Mouse (Mus musculus) retina, postnatal 1 day (tissue): ENCODE results near the gene Fbxo48.
A peak's percentile ranks its signal among the peaks of the same experiment; 100 is the strongest.

Source experiments
- DNase-seq: peaks from one replicate; pipeline ENCODE4 v3.0.0-alpha.2; 2012

The Fbxo48 gene

DNA sequence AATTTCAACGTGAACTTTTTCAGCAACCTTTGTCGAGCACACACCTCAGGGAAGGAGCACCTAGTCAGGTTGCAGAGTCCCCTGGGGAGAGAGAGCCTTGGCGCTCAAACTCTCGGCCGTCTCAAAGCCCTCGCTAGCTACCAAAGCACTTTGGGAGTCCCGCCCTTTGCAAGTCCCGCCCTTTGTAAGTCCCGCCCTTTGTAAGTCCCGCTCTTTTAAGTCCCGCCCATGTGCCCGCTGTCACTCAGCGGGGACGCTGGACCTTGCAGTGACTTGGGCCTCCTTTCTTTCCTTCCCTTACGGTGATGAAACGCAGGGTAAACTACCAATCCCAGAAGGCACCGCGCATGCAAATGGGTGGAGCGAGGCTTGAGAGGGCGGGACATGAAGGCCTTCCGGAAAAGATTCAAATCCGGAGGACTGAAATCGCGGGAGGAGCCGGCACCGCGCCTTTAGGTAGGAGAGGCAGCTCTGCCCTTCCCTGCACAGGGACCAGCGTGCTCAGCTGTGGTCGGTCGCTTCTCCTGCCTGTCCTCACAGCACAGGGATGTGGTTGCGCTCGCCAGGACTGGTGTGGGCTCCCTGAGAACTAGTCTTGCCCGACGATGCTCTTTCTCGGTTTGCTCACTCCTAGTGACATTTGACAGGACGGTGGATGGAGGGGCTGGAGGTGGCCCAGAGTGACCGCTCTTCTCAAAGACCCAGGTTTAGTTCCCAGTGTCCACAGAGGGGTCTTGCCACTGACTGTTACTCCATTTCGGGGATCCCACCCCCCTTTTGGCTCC, at the start of gene Fbxo48:
Fbxo48 (plus strand) TSS at position 400 of the 785 bp plus-strand sequence.
- peak; percentile 99 for DNase-seq

DNA sequence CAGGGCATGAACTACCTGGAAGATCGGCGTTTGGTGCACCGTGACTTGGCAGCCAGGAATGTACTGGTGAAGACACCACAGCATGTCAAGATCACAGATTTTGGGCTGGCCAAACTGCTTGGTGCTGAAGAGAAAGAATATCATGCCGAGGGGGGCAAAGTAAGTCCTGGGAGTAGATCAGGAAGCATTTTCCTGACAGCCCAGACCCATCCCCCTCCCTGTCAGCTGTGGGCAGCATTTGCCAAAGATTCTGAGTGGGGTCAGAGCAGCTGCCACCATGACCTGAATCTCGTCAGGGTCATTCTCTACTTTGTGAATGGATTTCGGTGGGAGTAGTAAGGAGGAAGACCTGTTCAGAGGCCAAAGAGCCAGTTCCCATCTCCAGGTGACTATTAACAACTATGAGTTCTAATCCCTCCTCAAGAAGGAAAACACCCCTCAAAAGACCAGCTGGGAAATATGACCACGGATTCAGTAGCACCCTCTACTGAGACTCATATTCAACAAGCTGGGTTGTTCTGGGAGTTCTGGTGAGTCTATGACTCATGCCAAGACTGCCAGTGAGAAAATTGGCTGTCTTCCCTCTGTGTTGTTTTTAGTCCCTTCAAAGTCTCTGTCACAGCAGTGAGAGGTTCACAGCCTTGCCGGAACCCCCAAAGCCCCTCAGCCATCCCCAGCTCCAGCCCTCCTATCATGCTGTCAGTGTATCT, 46.7 kb upstream of the Fbxo48 start:
- DNase-seq = no peak

DNA sequence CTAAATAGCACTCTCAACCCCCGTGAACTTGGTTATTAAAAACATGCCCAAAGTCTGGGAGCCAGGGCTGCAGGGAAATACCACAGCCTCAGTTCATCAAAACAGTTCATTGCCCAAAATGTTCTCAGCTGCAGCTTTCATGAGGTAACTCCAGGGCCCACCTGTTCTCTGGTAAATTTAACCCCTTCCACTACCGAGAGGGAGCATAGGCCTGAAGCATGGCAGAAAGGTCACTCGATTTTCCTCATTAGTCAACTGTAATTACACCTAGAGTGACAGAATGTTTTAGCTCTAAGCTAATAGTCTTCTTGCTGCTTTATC, 46.2 kb upstream of the Fbxo48 start:
- DNase-seq = no peak

DNA sequence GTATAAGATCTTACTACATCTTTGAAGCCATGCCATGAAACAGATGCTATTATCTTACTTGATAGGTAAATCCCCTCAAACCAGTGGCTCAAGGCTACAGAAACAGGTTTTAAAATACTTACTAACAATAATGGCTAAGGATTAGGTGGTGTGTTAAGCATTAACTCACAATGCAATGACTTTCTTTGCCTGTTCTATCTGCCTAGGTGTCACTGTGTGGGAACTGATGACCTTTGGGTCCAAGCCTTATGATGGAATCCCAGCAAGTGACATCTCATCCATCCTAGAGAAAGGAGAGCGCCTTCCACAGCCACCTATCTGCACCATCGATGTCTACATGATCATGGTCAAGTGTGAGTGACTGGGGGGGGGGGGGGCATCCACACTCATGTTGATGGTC, 44.6 kb upstream of the Fbxo48 start:
- no peak for DNase-seq

DNA sequence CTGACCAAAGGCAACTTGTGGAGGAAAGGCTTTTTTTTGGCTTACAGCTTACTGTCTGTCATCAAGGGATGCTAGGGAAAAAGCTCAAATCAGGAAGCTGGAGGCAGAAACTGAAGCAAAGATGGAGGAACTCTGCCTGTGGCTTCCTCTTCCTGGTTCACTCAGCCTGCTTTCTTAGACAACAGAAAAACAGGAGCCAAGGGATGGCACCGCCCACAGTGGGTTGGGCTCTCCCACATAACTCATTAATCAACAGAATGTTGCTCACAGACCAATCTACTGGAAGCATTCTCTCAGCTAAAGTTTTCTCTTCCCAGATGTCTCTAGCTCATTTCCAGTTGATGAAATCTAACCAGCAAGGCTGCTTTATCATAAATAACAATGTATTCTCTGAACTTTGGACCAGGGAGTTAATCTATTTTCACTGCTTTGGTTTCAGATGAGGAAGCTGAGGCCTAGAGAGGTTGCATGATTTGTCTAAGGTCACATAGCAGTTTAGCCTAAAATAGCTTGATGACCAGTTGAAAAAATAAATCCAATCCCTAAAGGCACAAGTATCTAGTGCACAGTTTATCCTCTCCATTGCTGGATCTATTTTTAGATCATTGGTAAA, 43.6 kb upstream of the Fbxo48 start:
- DNase-seq = no peak

DNA sequence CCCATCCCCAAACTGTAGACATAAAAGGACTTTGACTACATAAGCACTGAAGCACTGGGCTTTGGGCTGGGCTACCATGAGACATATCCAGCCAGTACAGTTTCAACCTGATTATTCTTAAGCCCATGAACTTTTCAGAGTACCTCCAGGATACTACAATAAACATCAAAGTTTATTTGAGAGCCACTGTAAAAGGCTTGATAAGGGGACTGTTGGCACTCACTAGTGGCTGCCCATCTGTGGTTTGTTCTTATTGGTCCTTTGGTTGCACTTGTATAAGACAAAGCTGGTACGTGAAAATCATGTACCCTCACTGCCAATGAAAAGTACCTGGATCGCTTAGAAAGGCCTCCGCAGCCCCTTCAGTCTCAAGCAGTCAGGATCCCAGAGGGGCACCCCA, 36.4 kb upstream of the Fbxo48 start:
- DNase-seq = no peak

DNA sequence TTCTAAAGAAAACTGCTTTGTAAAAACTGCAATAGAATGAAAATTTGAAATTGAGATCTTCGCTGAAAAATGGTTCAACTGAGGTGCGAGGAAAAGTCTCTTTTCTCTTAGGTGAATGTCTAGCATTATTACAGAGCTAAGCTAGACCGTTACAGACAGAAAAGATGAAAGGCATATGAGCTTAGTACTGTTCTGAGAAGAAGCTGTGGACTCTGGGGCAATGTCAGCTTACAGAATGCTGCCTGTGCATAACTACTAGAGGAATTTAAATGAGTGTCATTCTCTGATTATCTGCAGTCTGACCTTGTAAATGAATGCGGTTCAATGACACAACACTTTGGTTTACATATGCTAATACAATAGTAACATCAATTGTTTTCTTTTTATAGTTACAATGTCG, 35.3 kb upstream of the Fbxo48 start:
- no peak for DNase-seq

DNA sequence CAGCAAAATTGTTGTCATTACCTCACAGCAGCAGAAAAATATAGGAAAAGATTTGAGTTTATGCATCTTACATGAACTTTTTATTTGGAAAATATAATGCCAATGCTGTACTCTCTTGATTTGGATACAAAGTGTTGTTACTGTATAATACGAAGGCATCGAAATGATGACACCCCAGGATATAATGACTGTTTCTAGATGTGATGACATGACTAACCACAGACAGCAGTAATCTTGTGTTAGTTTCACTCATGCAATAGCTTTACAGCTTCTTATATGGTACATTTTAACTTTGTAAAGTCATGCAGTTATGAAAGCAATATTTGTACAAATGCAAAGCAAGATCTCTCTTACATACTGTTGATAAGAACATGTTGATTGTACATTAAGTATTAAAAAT, 33.7 kb upstream of the Fbxo48 start:
- no peak for DNase-seq

DNA sequence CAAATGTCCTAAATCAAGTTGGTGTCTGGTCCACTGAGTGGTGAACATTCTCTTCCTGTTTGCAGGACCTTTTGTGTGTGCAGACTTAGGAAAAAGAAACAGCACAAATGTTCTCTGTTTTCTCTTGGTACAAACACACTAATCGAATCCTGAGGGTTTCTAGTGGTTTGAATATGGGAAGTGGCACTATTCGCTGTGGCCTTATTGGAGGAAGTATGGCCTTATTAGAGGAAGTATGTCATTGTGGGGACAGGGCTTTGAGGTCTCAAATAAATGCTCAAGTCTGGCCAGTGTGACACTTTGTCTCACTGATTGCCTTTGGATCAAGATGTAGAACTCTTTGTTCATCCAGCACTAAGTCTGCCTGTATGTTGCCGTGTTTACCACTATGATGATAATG, 19.0 kb upstream of the Fbxo48 start:
- DNase-seq = no peak

DNA sequence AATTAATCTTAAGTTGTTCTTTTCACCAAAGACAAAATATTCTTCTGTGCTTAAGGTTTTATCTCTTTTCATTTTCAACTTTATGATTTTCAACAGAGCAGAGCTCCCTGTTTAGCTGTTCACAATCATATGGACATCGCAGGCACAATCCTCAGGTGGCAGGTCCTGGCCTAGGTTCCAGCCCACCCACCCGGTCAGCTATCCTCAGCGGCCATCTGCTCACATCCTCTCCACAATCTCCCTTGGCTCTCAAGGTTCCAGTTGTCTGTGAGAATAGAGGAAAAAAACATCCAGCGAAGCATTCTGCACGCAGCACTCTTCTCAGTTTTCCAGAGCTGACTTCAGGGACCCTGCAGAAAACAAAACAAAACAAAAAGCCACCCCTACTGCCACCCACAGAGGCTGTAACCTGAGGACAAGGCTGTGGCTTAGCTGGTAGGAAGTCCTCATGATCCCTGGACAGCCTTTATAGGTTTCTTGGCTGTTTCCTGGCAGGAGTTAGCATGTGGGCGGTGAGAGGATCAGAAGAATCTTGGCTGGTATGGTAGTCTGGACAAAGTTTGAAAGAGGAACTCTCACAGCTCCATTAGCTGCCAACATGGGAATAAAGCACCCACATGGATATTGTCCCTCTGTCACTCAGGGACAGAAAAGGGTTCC, 15.5 kb upstream of the Fbxo48 start:
- no peak for DNase-seq

DNA sequence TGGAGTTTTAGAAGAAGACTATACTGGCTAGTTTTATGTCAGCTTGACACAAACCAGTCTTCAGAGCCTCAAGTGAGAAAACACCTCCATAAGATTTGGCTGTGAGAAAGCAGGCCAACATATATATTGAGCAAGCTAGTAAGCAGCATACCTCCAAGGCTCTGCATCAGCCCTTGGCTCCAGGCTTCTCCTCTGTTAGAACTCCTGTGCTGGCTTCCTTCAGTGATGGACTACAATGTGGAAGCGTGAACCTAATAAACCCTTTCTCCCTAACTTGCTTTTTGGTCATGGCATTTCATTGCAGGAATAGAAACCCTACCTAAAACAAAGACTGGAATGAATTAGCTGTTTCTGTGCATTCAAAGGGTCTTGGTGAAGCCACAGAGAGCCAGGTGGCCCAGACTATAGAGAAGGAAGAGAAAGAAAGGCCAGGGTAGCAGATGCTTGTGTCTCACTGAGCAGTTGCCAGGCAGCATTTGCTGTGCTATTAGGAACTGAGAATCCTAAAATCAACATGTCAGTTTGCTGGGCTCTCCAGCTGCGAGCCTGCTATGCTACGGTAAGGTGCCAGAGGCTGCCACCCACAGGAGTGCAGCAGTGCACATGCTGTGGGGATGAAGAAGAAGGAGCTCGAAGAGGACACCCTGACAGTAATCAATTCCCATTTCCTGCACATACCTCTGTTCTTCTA, 9.9 kb upstream of the Fbxo48 start:
- DNase-seq = peak; percentile 37

DNA sequence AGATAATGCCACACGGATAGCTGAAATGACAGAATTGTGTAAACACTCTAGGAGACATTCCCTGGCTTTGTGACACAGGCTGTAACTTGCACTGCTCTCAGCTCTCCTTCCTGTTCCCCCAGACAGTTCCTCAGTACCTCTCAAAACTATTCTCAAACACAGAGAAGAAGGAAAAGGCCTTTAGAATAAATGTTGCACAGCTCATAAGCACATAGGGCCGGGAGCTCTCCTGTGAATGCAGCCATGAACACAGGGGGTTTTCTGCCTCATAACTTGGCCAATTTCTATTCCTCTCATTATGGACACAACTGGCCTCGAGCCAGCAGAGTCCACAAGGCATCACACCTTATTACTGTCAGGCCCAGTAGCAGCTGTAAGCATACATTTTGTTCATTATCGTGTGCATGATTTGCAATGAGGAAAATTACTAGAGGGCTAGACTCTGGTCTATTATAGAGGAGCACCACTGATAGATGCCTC, 9.2 kb upstream of the Fbxo48 start:
- DNase-seq = peak; percentile 85

DNA sequence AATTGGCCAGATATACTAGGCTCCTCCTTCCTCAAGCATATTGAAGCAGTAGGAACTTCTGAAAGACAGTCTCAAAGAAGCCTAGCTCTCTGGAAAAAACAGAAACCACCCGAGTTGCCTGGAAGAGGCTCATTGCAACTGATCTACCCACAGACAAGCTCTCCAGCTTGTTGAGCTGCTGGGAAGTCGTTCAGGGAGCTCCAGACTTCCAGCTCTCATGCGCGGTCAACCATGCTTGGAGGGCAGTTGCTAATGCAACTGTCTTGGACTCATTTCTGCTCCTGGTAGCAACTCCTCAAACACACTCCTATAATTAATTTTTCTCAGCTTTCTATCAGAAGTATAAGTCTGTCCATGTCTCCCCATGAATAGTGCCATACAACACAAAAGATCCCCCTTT, 8.2 kb upstream of the Fbxo48 start:
- no peak for DNase-seq

DNA sequence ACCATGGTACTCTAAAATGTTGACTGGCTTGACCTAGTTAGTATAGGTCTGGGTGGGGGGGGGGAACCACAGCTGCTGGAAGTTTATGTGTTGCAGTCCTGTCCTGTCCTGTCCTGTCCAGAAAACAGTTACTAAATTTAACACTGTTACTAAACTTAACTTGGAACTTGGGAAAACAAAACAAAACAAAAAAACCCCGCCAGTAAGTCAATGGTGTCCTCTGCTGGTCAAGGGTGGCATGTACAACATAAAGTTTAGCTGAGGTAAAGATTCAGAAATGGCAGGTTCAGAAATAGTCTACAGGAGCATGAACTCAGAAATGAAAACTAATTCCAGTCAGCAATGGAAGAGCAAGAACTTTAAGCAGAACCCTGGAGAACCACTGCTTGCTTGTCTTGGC, 2.4 kb upstream of the Fbxo48 start:
- DNase-seq = peak; percentile 63

DNA sequence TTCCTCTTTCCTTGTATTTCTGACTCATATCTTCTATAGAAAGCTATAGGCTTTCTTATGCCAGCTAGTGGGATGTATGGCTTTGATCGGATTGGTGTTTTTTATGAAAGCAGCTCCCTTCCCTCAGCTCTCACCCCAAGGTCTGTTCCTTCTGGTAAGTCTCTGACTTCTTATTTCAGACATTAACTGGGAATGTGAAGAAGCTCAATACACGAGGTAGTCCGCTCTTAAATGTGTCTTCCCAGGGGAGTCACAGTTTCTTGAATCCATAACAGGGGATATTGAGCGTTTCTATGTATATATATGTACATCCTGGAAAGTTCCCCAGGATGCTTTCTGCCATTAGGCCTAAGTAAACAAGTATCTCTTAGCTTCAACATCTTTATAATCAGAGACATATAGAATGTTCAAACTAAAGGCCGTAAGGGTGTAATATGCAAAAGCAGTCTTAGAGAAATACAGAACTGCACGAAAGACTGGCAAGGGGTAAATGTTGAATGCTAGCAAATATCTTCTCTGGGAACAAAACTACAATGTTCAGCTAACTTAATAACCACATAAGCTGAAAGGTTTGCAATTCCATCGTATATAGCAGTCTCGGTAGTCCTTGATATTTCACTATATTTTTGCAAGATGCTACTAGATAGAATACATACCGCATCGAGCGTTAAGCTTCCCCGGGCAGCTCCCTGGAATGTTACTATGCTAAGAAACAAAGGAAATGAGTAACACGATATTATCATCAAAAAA, 774 bp upstream of the Fbxo48 start:
- no peak for DNase-seq

DNA sequence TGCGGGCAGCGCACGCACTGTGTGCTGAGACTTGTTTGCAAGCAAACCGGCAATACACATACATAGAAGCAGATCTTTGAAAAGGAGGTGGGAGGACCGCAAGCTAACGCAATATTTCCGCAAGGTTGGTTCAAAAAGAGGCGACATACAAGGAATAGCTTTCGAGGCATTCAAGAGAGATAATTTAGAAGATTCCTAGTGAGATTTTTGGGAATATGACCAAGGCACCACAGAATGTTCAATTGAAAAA, 511 bp downstream of the Fbxo48 start:
- DNase-seq = no peak

DNA sequence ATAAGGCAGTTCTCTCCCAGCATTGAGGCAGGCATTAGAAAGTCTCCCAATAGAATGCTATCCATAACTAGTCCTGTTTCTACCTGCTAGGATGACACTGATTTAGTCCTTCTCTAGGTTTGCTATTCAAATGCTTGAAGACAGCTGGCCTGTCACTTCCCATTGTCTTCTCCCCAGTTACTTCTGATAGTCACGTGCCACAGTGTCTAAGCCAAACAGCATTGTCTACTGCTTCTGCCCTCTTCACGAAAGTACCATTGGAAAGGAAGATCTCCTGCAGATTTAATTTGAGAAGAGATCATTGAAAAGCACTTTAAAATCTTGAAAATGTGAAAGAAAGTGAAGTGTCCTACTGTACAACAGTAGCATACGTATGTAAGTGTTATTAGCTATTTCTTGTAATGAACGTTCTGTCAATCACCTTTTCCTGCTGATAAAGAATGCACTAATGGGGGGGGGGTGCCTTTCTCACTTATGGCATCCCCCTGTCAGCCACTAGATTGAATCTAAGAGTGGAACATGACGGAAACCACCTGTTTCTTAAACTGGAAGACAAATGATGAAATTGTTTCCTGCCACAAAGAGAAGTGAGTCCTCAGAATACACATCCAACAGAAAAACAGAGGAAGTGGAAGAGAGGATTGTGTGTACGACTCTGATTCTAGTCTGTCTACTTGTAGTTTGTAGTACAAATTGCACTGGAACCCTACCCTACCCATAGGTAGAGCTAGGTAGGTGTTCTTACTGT, 5.1 kb downstream of the Fbxo48 start:
- no peak for DNase-seq

DNA sequence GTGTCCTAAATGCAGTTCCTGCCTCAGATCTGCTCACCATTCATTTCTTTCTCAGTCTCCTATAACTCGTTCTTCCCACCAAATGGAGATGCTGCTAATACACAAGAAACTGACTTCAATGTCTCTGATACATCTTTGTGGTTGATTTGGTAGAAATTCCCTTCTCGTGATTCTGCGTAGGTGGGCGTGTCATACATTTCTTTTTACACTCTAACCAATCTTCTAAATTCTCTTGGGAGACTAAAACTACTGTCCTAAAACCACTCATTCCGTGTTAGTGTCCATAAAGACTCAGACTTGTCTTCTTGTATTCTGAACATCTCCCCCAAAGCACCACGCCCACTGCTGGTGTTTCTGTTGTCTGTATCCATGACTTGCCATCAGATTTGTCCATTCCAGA, 5.9 kb downstream of the Fbxo48 start:
- DNase-seq = no peak

DNA sequence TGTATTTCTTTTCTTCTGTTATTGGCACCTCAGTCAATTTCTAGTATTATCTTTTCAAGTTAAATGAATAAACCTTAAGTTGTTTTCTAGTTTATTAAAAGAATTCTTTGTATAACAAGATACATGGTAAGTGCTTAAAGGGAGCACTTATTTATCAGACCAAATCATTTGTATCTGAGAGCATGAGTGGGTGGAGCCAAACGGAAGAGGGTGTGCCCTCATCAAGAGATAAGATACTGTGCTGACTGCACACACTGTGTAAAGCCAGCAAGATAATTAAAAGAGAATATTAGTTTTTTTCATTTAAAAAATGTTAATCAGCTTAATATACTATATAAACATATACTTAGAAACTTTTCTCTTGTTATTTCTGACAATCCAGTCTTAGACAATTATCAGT, 7.3 kb downstream of the Fbxo48 start:
- no peak for DNase-seq

DNA sequence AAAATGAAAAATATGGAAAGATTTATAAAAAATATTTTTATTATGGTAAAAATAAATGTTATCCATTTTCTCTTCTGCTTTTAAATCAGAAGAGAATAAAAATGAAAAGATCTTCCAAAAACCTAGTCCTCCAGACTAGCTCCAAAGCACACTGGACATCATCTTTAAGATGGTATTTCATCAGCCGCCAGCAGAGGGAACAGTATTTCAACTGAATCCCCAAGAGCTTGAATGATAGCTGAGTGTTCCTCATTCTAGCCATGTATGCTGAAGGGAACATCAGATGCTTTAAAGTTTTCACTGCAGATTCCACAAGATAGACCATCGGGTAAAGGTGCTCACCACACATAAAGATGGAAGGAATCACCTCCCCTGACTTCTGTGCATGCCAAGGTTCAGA, 16.6 kb downstream of the Fbxo48 start:
- DNase-seq = peak; percentile 59

DNA sequence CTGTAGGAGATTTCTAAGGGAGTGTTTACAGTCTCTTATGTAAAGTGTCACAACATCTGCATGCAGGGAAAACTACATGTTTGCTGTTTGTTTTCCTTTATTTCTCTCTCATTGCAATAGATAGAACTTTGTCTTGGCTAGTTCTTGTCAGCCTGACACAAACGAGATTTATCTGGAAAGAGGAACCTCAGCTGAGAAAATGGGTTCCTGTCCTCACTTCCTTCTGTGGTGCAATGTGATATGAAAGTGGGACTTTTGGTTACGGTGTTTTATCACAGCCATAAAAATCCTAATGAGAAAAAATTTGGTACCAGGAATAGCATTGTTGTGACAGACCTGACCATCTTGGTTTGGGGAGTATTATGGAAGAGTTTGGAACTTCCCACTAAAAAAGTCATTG, 18.5 kb downstream of the Fbxo48 start:
- DNase-seq = no peak

DNA sequence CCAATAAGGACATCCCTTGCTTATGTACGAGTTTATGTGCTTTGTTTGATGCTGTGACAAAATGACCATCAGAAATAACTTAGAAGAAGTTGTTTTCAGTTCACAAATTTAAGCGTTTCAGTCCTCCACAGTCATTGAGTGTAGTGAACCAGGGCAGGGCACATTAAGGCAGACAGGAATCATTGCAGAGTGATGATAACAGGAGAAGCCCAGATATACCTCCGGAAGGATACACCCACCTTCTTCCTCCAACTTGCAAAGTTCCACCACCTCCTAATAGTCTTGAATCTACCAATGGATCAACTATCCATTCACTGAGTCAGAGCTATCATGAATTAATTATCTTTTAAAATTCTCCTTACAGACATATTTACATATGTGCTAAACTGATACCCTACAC, 20.9 kb downstream of the Fbxo48 start:
- no peak for DNase-seq
